Mouse (Mus musculus) hindbrain, embryonic 12.5 days (tissue): ENCODE results near the gene Epha7. TPM values are rescaled to one million over a fixed set of nuclear protein-coding genes. Genes with fewer than 3 reads are reported as not detected.

Experiments used
- ATAC-seq: fragments of 200-750 bp; cut with Nextera tagmentation; 2 replicates; pipeline ENCODE4 v1.8.0; 2017; ENCODE audit warnings: moderate TSS enrichment; ENCODE audit not compliant: low FRiP score
- H3K27ac ChIP-seq: fragments of 300-500 bp; sonication (generic); 2 replicates; pipeline ENCODE4 v1.5.1; 2016; ENCODE audit warnings: mild to moderate bottlenecking
- H3K27me3 ChIP-seq: fragments of 300-500 bp; sonication (generic); 2 replicates; pipeline ENCODE4 v1.6.1; 2016; ENCODE audit warnings: mild to moderate bottlenecking
- H3K36me3 ChIP-seq: fragments of 300-500 bp; sonication (generic); 2 replicates; pipeline ENCODE4 v1.6.1; 2016; ENCODE audit warnings: mild to moderate bottlenecking
- H3K4me1 ChIP-seq: fragments of 300-500 bp; sonication (generic); 2 replicates; pipeline ENCODE4 v1.6.1; 2016
- H3K4me2 ChIP-seq: fragments of 300-500 bp; sonication (generic); replicated peaks from 2 replicates; pipeline ENCODE4 v1.6.1; 2016; ENCODE audit warnings: mild to moderate bottlenecking
- H3K4me3 ChIP-seq: fragments of 300-500 bp; sonication (generic); 2 replicates; pipeline ENCODE4 v1.5.1; 2016; ENCODE audit warnings: mild to moderate bottlenecking
- H3K9ac ChIP-seq: fragments of 300-500 bp; sonication (generic); 2 replicates; pipeline ENCODE4 v1.6.1; 2016; ENCODE audit warnings: mild to moderate bottlenecking, moderate library complexity
- H3K9me3 ChIP-seq: fragments of 300-500 bp; sonication (generic); replicated peaks from 2 replicates; pipeline ENCODE4 v1.6.1; 2016; ENCODE audit warnings: mild to moderate bottlenecking
- WGBS: fragments of 180-500 bp; shearing (Covaris S2); methylation state at CpG from one replicate; pipeline ENCODE4 v1.1.7; 2016; 5-methylcytosine and 5-hydroxymethylcytosine counted together
- polyA plus RNA-seq: library from polyadenylated mRNA; unstranded; fragments of >200 nt; fragmentation: Nextera tagmentation; extraction: Ambion mirVana; gene quantifications from 2 replicates; pipeline ENCODE4 v1.2.1, GENCODE M21; 2016

Gene Epha7
- polyA plus RNA-seq, 1 experiment from 2014 or later, result 86.5 TPM

- no peaks in the 10 kb centered on the region for H3K36me3 ChIP-seq
- no peak overlapping the region for H3K9ac ChIP-seq
- no peaks in the 10 kb centered on the region for H3K4me1 ChIP-seq
- ATAC-seq, result no peak
- H3K9me3 ChIP-seq, result no peaks in the 10 kb centered on the region
- no peak overlapping the region for H3K27ac ChIP-seq
- no peak overlapping the region for H3K4me2 ChIP-seq
- no peaks in the 10 kb centered on the region for H3K27me3 ChIP-seq
- 95% methylated on average over 2 of the region's 2 CpGs for WGBS
- H3K4me3 ChIP-seq, result no peak overlapping the region
Observed at GRCm38 (mm10) chr4:28906985-28907384, 94.1 kb downstream of the Epha7 start.

- no peak for ATAC-seq
- Histone ChIP-seq H3K27me3 (no peaks in the 10 kb centered on the region), H3K4me1 (no peaks in the 10 kb centered on the region), H3K4me2 (no peak overlapping the region), H3K9me3 (no peaks in the 10 kb centered on the region), H3K4me3 (no peak overlapping the region), H3K36me3 (no peaks in the 10 kb centered on the region), H3K9ac (no peak overlapping the region), H3K27ac (no peak overlapping the region)
- 78% methylated on average over 4 of the region's 4 CpGs for WGBS
Observed at GRCm38 (mm10) chr4:28910127-28910526, 97.2 kb downstream of the Epha7 start.

GRCm38 (mm10) chr4:28912028-28912427 is 99.1 kb downstream of the Epha7 start:
- WGBS, result 77% methylated on average over 2 of the region's 2 CpGs
- no peak overlapping the region for H3K4me2 ChIP-seq
- no peaks in the 10 kb centered on the region for H3K36me3 ChIP-seq
- no peaks in the 10 kb centered on the region for H3K4me1 ChIP-seq
- no peak overlapping the region for H3K4me3 ChIP-seq
- no peak for ATAC-seq
- no peaks in the 10 kb centered on the region for H3K27me3 ChIP-seq
- no peaks in the 10 kb centered on the region for H3K9me3 ChIP-seq
- no peak overlapping the region for H3K9ac ChIP-seq
- no peak overlapping the region for H3K27ac ChIP-seq

GRCm38 (mm10) chr4:28913613-28914012 is 100.7 kb downstream of the Epha7 start:
- Histone ChIP-seq H3K27ac (no peak overlapping the region), H3K4me1 (no peaks in the 10 kb centered on the region), H3K4me3 (no peak overlapping the region), H3K4me2 (no peak overlapping the region), H3K36me3 (no peaks in the 10 kb centered on the region), H3K9ac (no peak overlapping the region), H3K9me3 (no peaks in the 10 kb centered on the region), H3K27me3 (no peaks in the 10 kb centered on the region)
- WGBS, result 63% methylated on average over 2 of the region's 2 CpGs
- ATAC-seq, result no peak

GRCm38 (mm10) chr4:28920645-28921044 is 107.7 kb downstream of the Epha7 start:
- Histone ChIP-seq H3K27ac (no peak overlapping the region), H3K27me3 (no peaks in the 10 kb centered on the region), H3K9me3 (no peaks in the 10 kb centered on the region), H3K4me2 (no peak overlapping the region), H3K4me1 (no peaks in the 10 kb centered on the region), H3K36me3 (no peaks in the 10 kb centered on the region), H3K9ac (no peak overlapping the region), H3K4me3 (no peak overlapping the region)
- 94% methylated on average over 6 of the region's 6 CpGs for WGBS
- no peak for ATAC-seq

GRCm38 (mm10) chr4:28926072-28926471 is 113.1 kb downstream of the Epha7 start:
- no peak for ATAC-seq
- Histone ChIP-seq H3K9ac (no peak overlapping the region), H3K4me3 (no peak overlapping the region), H3K9me3 (no peaks in the 10 kb centered on the region), H3K36me3 (no peaks in the 10 kb centered on the region), H3K4me1 (no peaks in the 10 kb centered on the region), H3K27ac (no peak overlapping the region), H3K4me2 (no peak overlapping the region), H3K27me3 (no peaks in the 10 kb centered on the region)
- WGBS, result 95% methylated on average over 4 of the region's 4 CpGs

- Histone ChIP-seq H3K4me1 (0 out of 2 replicates have a peak, but pooled peaks cover 4% of the 10 kb centered on the region), H3K9me3 (no peaks in the 10 kb centered on the region), H3K36me3 (no peaks in the 10 kb centered on the region), H3K9ac (no peak overlapping the region), H3K4me2 (no peak overlapping the region), H3K27ac (no peak overlapping the region), H3K27me3 (no peaks in the 10 kb centered on the region), H3K4me3 (no peak overlapping the region)
- no peak for ATAC-seq
- 93% methylated on average over 4 of the region's 4 CpGs for WGBS
Observed at GRCm38 (mm10) chr4:28933431-28933830, 120.5 kb downstream of the Epha7 start.

- Histone ChIP-seq H3K4me3 (no peak overlapping the region), H3K9ac (no peak overlapping the region), H3K27ac (no peak overlapping the region), H3K4me2 (no peak overlapping the region), H3K27me3 (no peaks in the 10 kb centered on the region), H3K4me1 (0 out of 2 replicates have a peak, but pooled peaks cover 4% of the 10 kb centered on the region), H3K9me3 (no peaks in the 10 kb centered on the region), H3K36me3 (no peaks in the 10 kb centered on the region)
- ATAC-seq, result peak; percentile 59
- 52% methylated on average over 10 of the region's 10 CpGs for WGBS
Observed at GRCm38 (mm10) chr4:28934802-28935201, 121.9 kb downstream of the Epha7 start.

- Histone ChIP-seq H3K4me1 (0 out of 2 replicates have a peak, but pooled peaks cover 4% of the 10 kb centered on the region), H3K27me3 (no peaks in the 10 kb centered on the region), H3K9ac (no peak overlapping the region), H3K36me3 (no peaks in the 10 kb centered on the region), H3K4me2 (no peak overlapping the region), H3K9me3 (no peaks in the 10 kb centered on the region), H3K4me3 (no peak overlapping the region), H3K27ac (no peak overlapping the region)
- peak; percentile 77 for ATAC-seq
- WGBS, result 56% methylated on average over 11 of the region's 11 CpGs
Observed at GRCm38 (mm10) chr4:28935567-28935966, 122.6 kb downstream of the Epha7 start.

GRCm38 (mm10) chr4:28940710-28941109 is 127.8 kb downstream of the Epha7 start:
- H3K9me3 ChIP-seq, result no peaks in the 10 kb centered on the region
- 93% methylated on average over 2 of the region's 2 CpGs for WGBS
- H3K4me3 ChIP-seq, result no peak overlapping the region
- H3K9ac ChIP-seq, result no peak overlapping the region
- no peaks in the 10 kb centered on the region for H3K27me3 ChIP-seq
- H3K27ac ChIP-seq, result no peak overlapping the region
- H3K4me1 ChIP-seq, result 0 out of 2 replicates have a peak, but pooled peaks cover under 1% of the 10 kb centered on the region
- H3K36me3 ChIP-seq, result 0 out of 2 replicates have a peak, but pooled peaks cover 3% of the 10 kb centered on the region
- H3K4me2 ChIP-seq, result no peak overlapping the region
- ATAC-seq, result no peak

- H3K9ac ChIP-seq, result no peak overlapping the region
- no peaks in the 10 kb centered on the region for H3K4me1 ChIP-seq
- H3K36me3 ChIP-seq, result 0 out of 2 replicates have a peak, but pooled peaks cover 4% of the 10 kb centered on the region
- H3K4me3 ChIP-seq, result no peak overlapping the region
- 91% methylated on average over 6 of the region's 6 CpGs for WGBS
- no peaks in the 10 kb centered on the region for H3K27me3 ChIP-seq
- no peak overlapping the region for H3K4me2 ChIP-seq
- H3K27ac ChIP-seq, result no peak overlapping the region
- no peak for ATAC-seq
- no peaks in the 10 kb centered on the region for H3K9me3 ChIP-seq
Observed at GRCm38 (mm10) chr4:28944237-28944636, 131.3 kb downstream of the Epha7 start.

GRCm38 (mm10) chr4:28960889-28961560 is 148.1 kb downstream of the Epha7 start:
- no peak overlapping the region for H3K9ac ChIP-seq
- no peaks in the 10 kb centered on the region for H3K9me3 ChIP-seq
- no peaks in the 10 kb centered on the region for H3K27me3 ChIP-seq
- WGBS, result 87% methylated on average over 9 of the region's 9 CpGs
- no peak for ATAC-seq
- H3K4me2 ChIP-seq, result no peak overlapping the region
- H3K4me1 ChIP-seq, result no peaks in the 10 kb centered on the region
- H3K36me3 ChIP-seq, result 0 out of 2 replicates have a peak, but pooled peaks cover 5% of the 10 kb centered on the region
- H3K4me3 ChIP-seq, result no peak overlapping the region
- H3K27ac ChIP-seq, result no peak overlapping the region
